Mouse (Mus musculus) NIH3T3 (cell line): ENCODE data around the gene Tekt5.

Experiments
- DNase-seq: peaks from one replicate; pipeline ENCODE4 v3.0.0-alpha.2; 2012; ENCODE audit warnings: low read depth

The Tekt5 gene

DNA sequence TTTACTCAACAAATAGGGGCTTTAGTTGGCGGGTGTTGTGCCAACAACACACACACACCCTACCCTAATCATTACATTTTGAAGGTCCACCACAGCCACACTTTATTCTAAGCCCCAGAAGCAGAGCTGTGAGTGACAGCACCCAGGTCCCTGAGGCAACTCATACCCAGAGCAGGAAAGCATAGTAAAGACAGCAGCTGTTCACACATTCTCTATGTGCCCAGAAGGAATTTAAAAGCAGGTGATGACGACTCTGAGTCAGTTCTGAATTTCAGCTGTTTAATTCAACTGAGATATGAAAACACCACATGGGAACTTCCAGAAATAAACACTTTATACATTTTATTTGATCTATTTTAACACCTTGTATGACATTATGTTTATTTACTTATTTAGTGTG, 15.8 kb downstream of the Tekt5 start:
- no peak for DNase-seq

DNA sequence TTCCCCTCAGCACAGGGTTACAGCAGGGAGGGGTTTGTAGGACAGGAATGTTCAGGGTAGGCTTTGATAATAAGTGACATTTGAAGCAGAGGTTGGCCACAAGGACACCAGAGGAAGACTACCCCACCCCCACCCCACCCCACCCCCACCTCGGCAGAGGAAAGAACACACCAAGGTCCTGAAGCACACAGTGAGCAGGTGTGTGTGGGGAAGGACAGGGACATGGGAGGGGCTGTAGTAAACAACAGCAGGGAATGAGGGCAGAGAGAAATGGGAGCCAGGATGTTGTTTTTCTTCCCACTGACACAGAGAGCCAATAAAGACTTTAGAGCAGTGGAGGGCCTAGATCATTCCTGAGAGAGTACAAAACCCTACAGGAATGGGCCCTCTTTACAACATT, 18.0 kb downstream of the Tekt5 start:
- DNase-seq: no peak

DNA sequence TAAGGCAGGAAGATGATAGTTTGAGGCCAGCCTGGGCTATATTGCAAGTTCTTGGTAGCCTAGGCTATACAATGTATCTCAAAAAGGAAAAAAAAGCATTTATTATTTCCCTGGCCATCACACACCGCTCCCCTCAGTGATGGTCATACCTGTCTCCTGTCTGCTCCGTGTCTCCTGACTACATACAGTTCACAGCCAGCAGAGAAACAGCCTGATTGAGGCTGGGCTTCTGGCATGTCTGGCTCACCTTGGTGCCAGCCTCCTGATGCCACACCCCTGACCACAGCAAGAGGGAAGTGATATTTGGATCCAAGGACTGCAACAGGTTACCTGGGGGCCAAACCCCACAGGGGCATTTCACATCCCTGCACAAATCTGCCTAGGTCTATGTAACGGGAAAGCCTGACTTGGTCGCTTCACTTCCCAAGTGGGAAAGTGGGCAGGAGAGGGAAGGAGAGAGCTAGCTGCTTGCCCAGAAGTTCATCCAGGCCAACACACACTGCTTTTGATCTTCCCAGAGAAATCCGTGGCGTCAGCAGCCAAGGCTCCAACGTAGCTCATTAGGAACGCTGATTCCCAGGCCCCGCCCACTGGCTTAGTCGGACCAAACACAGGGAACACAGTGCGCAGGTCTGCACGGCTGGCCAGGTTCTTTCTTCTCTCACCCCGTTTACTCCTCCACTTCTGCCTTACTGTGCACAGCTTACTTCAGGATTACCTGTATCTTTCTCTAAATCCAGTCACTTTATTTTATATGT, 20.9 kb downstream of the Tekt5 start:
- DNase-seq: no peak

DNA sequence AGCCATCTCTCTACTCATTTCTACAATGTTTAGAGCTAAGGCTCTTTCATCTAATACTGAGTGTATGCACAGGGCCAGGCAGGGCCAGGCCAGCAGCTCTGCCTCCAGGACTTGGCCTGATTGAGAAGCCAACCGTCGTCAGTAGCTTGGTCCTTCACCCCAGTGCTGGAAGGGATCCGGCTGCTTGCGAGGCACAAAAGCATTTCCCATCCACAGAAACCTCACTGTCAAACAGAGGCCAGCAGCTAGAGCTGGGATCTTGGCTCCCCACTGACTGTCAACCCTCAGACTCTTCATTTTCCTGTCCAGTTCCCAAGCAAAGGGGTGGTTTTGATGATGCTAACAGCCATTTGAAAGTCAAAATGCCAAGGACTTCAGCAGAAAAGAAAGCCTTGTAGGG, 22.9 kb downstream of the Tekt5 start:
- DNase-seq: no peak

DNA sequence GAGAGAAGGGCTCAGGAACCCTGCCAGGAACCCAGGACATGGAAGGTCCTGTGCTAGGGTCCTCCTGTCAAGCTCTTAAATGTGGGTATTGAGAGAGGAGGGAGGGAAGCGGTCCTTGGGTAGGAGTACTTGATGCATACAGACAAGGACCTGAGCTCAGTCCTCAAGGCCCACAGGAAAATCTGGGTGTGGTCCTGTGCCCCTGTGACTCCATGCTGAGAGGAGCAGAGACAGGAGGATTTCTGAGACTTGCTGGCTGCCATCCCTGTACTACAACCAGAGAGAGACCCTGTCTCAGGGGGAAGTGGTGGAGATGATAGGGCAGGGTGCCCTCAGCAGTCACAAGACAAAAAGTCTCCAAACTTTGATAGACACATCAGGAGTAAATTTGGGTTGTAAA, 25.3 kb downstream of the Tekt5 start:
- DNase-seq: no peak

DNA sequence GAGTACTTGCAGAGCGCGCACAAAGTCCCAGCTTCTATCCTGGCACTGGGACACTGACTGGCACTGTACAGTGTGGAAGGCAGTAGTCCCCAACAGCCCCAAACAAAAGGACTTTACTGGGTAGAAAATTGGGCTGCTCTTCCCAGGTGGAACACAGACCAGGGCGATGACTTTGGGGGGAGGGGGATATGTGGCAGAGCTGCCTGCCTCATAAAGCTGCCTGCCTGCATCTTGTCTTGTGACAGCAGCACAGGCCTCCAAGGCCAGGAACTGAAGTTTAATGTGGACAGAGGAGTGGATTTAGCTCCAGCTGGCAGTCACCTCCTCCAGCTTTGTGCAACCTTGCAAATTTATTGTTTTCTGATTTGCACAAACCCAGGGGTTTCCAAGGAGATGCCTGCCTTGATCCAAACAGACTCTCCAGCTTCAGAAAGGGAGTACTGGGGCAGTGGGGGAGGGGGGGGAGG, 25.8 kb downstream of the Tekt5 start:
- peak; percentile 11 for DNase-seq

DNA sequence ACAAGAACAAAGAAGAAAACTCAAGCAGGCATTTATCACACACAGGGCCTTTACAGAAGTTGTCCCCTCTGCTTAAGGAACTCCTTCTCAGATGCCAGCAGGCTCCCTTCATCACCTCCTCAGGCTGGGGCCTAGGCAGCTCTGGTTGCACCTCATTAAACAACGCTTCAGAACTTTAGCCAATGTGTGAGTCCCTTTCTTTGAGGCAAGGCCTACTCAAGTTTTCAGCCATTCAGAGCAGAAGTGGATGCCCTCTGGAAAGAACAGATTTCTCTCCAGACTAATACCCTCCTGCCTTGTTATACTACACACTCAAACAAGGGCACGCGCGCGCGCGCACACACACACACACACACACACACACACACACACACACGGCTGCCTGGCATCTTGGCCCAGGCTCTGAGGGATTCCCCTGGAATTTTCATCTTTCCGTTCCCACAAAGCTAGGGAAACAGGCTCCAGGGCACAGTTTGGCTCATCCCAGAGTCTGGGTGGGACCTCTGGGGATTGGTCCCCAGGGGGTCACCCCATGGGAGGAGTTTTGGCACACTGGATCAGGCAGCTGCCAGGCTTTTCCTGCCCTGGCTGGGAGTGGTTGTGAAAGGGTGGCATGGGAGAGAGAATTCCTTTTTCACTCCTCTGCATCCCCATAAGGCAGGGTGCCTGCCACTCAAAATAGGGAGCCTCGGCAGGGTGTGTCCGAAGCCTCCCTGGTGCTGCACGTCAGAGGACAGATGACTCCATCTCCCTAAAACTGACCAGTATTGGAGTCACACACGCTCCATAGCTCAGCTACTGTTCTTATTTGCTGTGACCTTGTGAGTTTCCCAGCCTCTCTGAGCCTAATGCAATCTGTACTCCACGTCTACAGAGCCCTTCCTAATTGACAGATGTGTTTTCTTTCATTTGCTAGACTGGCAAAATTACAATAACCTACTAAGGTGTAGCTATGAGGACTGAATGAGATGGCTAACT, 28.8 kb downstream of the Tekt5 start:
- peak; percentile 70 for DNase-seq

DNA sequence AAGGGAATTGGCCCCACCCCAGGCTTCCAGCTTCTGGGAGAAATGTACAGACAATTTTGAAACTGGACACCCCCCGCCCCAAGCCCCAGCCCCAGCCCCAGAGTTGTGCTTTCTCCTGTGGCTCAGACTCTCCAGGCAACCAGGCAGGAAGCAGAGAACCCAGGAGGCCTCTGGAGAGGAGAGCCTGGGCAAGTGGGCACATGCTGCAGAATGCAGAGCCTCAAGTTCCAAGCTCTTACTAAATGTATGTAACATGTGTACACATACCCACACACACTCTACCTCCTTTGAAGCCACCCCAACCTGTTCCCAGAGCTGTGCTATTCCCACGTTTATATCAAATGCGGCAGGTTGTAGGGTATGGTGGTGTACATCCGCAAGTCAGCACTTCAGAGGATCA, 29.5 kb downstream of the Tekt5 start:
- no peak for DNase-seq

DNA sequence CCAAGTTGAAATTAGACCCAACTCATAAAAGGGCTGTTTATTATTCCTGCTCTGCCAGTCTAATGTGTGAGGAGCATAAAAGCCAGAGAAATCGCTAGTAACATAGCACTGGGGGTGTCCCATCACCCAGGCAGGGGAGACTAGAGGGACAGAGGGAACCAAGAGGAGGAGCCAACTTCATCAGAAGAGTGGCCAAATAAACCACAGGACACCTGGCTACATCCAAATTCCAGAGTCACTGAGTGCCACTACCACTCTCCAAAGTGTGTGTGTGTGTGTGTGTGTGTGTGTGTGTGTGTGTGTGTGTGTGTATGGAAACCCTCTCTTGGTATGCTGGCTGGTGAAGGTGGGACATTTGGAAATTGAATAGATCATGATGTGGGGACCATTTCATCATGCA, 32.2 kb downstream of the Tekt5 start:
- DNase-seq: no peak

DNA sequence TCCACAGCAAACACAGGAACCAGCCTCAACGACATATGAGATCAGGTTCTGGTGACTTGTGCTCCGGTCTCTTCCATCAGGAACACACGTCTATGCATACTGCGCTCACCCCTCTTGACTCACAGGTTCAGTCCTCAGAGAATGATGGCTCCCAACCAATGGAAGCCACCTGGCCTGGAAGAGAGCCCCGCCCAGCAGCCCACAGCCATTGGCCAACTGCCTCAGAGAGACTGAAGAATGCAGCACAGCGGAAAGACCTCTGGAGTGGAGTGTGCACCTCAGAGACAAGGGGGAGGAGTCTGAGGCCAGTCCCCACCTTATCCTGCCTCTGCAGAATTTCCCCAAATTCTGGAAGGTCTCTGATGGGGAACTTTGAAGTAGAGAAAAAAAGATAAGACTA, 36.0 kb downstream of the Tekt5 start:
- no peak for DNase-seq

DNA sequence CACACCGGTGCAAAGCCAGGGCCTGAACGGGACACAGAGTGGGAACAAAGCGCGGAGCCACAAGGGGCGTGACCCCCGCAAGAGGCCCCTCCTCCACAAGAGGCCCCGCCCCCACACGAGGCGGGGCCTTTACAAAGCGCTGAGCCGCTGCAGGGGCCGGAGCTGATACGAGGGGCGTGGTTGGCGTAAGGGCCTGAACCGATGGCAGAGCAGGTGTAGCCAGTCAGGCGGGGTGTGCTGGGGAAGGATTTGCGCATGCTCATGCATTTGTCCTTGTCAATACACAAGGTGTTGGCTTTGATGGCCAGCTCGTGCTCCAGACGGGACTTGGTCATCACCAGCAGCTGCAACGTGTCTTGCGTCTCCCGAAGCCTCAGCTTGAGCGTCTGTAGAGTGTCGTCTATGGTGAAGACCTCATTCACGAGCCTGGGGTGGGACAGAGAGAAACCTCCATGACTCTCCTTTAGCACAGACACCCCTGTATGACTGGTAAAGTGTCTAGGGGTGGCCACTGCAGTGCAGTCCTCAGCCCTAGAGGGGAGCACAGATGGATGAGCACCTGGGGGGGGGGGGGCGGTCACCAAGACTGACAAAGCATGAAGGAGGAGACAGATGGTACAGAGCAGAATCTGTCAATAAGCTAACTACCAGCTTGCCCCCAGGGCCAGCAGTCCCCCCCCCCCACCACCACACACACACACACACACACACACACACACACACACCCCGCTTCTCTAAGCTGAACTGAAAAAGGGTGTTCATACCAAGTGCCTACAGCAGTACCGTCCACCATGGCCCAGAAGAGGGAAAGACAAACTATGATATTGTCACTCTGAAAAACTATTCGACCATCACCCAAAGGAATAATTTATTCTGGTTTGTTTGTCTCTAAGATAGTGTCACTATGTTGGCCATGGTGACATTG, 37.0 kb downstream of the Tekt5 start:
- DNase-seq: no peak

DNA sequence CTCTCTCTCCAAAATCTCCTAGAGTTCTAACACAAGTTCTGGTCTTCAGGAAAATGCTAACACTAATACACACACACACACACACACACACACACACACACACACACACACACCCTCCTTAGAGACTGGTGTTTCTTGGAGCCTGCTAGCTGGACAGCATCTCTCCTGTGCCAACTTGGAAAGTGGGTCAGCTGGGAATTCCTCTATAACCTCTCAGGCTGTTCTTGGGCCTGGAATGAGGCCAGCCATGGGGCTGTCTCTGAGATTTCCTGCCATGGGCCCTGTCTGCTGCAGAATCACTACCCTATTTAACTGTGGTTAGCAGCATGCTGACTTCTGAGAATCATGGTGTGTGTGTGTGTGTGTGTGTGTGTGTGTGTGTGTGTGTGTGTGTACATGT, 40.3 kb downstream of the Tekt5 start:
- peak; percentile 64 for DNase-seq

DNA sequence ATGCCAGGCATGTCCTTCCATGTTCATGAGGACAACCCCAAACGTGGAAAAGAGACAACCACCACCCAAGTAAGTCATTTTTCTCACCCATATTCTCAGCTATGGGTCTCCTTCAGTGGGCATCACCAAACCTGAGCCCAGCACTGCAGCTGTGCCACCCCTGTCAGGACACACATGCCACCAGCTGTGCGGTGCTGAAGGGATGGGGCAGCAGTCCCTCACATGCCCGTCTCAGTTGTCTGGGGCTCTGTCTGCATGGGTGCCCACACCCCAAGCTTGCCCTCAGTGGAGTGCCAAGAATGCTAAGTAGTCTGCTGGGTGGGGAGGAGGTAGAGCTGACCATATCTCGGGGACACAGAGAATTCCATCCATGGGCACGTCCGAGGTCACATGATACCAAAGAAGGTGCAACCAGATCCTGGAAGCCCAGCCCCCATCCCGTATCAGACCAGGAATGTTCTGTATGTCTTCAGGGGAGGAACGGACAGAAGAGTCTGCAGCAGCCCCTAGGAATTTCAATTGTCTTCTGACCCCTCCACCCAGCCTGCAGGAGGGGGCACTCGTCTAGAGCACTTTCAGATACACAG, 44.1 kb downstream of the Tekt5 start:
- no peak for DNase-seq

DNA sequence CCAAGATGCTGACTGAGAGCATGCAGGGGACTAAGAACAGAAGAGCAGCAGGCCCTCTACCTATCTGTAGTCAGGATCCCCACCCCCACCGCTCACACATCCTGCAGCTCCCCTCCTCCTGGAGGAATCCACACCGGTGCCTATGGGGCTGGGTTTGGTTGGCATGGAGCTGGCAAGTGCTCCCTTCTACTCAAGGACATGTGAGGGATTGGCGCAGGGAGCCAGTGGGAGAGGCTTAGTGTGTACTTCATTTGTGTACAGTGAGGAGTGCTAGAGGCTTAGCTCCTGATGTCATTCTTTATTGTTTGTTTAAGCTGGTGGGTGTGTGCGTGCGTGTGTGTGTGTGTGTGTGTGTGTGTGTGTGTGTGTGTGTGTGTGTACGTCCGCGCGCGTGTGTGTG, 45.4 kb downstream of the Tekt5 start:
- DNase-seq: peak; percentile 44

DNA sequence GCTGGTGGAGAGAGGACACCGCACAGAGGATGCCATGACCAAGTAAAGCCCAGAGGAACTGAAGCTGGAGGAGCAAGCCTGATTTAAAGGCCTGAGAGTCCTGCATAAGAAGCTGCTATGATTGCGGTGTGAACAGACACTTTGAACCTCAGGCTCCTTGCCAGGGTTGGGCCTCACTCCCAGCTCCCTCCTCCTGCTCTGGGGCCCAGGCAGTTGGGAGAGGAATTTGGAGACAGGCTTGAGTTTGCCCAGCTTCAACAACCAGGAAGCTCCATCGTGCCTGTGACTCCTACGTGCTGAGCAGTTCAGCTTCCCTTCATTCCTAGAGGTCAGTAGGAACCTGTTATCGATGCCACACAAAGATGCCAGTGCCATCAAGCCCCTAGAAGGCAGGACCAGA, 45.9 kb downstream of the Tekt5 start:
- DNase-seq: peak; percentile 67

DNA sequence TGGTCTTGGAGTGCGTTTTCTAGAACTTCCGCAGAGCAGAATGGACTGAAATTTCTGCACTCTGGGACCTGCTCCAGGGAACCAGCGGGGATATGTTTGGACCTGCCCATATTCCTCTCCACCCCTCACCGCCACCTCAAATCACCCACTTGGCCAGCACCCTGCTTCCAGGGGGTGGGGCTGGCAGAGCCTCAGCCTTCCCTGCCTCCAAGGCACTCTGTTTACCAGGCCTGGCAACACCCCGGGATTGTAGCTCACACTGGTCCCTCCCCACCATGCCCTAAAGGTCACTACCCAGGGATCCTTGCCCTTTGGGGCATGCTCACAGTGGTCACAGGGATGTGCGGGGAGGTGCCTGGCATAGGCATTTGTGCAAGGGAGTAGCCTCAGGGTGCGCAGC, 47.7 kb downstream of the Tekt5 start:
- DNase-seq: no peak

DNA sequence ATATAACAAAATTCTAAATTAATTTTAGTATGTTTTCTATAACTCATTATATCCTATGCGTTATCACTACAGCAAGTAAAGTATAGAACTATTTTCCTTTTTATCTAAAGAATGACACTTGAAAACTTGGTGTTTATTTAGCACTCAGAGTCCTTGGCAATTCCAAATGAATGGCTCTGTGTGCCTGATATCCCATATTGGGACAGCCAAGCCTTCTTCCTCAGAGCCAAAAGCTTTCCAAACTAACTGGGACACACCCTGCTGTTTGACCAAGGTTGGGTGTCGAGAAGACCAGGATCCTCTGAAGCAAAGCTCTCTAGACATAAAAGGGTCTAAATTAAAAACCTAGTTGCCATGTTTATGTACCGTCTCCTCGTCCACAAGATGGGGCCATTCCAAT, 54.2 kb downstream of the Tekt5 start:
- DNase-seq: no peak

DNA sequence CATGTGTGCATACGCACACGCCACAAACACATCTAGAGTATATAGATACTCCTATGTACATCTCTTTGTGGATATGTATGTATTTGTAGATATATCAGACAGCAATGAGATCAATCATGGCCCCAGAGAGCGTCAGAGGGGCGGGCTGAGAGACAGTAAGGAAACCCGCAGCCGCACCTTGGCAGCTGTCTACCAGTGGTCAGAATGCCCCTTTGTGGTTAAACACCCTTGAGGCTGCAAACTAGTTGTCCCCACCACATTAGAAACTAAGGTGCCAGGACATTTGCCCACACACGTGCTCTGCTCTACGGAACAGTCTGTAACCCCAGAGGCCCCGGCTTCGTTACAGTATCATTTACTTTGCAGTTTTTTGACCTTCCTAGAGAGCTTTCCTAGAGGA, 55.4 kb downstream of the Tekt5 start:
- DNase-seq: no peak

DNA sequence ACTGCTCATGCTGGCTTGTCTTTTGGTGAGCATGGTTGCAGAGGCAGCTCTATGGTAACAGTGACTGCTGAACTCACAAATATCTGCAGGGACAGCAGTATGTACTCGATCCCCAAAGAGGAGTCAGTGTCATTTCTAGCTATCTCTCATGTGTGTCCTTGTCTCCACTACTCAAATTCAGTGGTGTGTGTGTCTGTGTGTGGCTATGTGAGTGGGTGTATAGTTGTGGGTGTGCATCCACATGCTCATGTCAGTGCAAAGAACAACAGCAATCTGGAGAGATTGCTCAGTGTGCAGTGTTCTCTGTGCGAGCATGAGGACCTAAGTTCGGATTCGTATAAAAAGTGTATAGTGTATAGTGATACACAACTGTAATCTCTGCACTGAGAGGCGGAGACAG, 56.7 kb downstream of the Tekt5 start:
- no peak for DNase-seq

DNA sequence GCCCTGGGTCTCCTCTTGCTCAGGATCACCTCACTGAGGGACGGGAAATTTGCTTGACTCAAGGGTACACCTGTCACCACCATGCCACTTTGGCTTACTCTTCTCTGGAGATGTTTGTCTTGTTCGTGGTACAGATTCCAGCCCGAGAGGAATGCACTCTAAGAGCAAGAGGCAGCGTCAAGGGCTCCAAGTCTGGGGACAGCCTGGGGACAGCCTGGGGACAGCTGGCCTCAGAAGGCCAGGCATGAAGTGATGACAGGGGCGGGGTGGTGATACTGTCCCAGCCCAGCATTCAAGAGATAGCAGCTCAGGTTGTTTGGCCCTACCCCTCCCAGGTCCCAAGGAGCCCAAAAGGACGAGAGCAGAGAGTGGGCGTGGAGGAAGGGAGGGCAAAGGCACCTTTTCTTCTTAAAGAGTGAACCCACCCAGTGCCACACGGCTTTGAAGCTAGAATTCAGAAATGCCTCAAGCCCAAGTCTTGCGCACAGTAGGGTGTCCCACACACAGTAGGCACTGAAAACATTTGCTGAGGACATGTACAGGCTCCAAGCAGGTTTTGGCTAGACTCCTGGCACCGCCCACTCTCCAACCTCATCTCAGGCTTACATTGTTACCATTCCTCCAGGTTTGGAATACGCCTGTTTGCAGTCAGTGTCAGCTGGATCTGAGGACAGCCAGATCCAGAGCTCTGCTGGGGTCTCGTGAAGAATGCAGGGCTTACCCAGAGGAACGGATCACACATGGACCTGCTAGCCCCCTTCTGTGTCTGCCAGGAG, 57.7 kb downstream of the Tekt5 start:
- DNase-seq: no peak
